Mouse (Mus musculus) gastrocnemius, adult 18-20 months (tissue): Measurements from ENCODE around the gene Fam43b. TPM values are rescaled to one million over a fixed set of nuclear protein-coding genes. Genes with fewer than 3 reads are reported as not detected.

Source experiments
- DNase-seq: peaks from one replicate; pipeline ENCODE4 v3.0.0; 2021; ENCODE audit warnings: low spot score
- total RNA-seq, 2 experiments: library from RNA; stranded (reverse); gene quantifications; 2 replicates each; pipeline ENCODE4 v1.2.3; 2021

Fam43b gene
- total RNA-seq, 2 experiments from 2014 or later, result not detected

DNA sequence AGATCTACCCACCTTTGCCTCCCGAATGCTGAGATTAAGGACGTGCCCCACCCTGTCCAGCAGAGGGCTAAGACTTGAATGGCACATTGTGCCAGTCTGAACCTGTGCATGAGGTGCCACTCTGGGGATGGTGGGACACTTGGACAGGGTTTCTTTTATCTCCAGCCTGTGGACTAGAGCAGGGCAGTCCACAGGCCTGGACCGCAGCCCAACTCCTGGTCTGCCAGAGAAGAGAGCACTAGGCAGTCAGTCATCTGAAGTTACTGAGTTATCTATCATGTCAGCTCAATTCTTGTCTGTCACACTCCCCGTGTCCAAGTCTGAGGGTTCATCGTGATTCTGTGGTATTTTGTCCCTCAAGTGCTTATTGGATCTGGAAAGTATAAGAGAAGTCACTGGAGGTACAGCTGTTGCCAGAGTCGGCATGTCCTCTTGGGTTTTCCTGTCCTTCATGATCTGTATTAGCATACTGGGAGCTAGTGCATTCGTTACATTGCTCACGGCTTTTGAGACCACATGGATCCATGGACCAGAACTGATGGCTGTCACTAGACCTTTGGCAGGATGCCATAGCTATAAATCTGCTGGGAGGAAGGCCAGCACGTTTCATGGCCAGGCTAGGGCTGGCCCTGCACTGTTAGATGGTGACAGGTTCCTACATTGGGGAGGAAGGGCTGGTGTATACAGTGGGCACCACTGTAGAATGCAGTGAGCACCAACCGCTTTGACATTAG is 42.7 kb downstream of the Fam43b start:
- DNase-seq, result no peak

DNA sequence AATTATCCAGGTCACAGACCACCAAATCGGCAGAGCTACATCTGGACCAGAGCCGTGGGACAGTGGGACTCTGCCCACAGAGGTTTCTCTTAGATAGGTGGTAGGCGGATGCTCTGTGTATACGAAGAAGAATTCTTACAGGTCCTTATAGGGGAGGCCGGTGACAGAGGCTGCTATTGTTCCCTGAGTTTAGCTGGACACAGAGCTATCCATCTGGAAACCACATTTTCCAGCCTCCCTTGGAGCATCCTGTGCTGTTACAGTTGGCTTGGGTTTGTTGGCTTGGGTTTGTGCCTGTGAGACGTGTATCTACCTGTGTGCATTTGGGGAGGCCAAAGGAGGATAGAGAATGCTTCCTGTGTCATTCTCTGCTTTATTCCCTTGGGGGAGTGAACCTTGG is 43.6 kb downstream of the Fam43b start:
- no peak for DNase-seq

DNA sequence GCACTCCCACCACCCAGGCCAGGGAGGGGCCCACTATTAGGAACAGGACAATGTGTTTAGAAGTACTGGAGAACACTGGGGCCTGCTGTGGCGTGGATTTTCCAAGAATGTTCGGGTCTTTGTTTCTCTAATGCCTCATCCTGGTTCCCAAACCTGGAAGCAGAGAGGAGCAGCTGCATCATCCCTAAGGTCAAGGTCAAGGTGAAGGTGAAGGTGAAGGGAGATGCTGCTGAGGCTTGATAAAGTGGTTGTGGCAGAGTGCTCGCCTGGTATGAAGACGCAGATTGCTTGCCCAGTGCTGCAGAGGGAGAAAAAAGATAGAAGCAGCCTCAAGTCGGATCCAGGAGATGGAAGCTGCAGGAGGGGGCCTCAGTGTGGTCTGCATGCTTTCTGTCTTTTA is 44.5 kb downstream of the Fam43b start:
- no peak for DNase-seq

DNA sequence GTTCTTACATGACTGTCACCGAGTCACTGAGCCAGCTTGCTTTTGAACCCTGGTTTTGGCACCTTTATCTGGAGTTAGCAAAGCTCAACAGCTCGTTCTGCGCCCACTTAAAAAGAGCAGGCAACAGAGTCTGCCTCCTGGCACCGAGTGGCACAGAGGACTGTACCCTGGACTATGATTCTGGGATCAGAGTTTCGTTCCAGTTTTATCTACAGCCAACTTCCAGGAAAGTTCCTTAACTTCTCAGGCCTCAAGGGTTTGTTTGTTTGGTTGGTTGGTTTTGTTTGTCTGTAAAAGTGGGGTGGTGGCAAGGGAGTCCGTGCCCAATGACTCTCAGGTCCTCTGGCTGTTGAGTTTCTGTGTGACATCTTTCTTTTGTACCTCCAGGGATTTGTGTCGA is 47.6 kb downstream of the Fam43b start:
- no peak for DNase-seq

DNA sequence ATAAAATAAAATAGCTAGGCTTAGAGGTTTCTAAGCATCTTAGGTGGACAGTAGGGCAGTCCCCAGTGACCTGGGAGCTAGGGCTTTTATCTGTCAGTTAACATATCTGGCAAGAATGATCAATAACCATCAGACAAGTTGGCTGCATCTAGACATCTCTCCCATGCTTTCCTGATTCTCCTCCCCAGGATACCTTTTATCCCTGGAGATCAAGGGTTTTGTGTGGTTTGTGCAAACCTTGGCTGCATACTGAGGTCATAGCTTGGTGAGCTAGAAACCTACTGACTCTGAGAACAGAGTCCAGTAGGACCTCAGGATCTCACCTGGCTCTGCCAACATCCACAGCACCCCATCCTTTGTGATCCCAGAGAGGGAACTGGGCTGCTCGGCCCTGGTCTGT is 49.0 kb downstream of the Fam43b start:
- no peak for DNase-seq

DNA sequence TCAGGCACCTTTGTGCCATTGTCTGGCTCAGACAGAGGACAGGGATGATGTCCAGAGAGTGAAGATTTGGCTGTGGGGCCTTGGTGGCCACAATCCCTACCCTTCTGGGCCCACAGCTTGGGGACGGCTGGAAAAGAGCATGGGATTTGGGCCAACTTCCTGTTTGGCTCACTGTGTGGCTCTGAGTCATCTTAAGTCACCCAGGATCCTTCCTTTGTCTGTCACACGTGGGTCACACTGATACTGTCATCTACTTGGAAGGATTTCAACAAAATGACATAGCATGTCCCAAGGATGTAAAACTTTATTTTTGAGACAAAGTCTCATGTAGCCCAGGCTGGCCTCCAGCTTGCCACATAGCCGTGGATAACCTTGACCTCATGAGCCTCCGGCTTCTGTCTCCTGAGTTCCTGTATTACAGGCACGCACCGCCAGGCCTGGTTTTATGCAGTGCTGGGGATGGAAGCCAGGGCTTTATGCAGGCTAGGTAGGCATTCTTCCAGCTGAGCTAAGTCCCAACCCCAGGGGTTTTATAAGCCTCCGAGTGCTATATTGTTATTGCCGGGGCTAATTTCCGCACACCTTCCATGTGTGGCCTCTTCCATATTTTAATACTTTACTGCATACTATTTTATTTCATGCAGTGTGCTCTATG is 51.3 kb downstream of the Fam43b start:
- DNase-seq, result no peak

Other genes starting within 250 kb of the Fam43b start
- gene Hp1bp3, start 180.2 kb downstream of the Fam43b start, total RNA-seq, result 10 to 100 TPM; 56.4 to 66.7 TPM
- under 1 TPM in 1 of 2 experiments, not detected in 1; 0.09 TPM for gene Sh2d5, start 146.1 kb downstream of the Fam43b start, total RNA-seq
- gene Kif17, start 146.1 kb downstream of the Fam43b start, total RNA-seq, result not detected
- gene Ddost, start 91.8 kb downstream of the Fam43b start, total RNA-seq, result 10 to 100 TPM; 29.5 to 34.0 TPM
- 100 to 1,000 TPM; 737 to 833 TPM for gene Pink1, start 70.2 kb downstream of the Fam43b start, total RNA-seq
- 1 to 10 TPM in 1 of 2 experiments, under 1 TPM in 1; 0.57 to 1.1 TPM for gene Cda, start 28.5 kb downstream of the Fam43b start, total RNA-seq
- 10 to 100 TPM; 41.7 to 43.9 TPM for gene Mul1, start 38.1 kb upstream of the Fam43b start, total RNA-seq
- gene Camk2n1, start 57.8 kb upstream of the Fam43b start, total RNA-seq, result 1 to 10 TPM; 3.8 to 7.7 TPM
- gene Vwa5b1, start 239.4 kb upstream of the Fam43b start, total RNA-seq, result not detected